Mouse (Mus musculus): Measurements from ENCODE around the gene Klf3.

Klf3 gene

GRCm38 (mm10) chr5:64835295-64835694 lies 32.1 kb downstream of the Klf3 start:
- no peak for DNase-seq (ENCODE audit: low spot score in 2 of 2)

GRCm38 (mm10) chr5:64839016-64839599 lies 35.9 kb downstream of the Klf3 start:
- DNase-seq (ENCODE audit: low spot score in 2 of 2) = no peak

- no peak for DNase-seq (ENCODE audit: low spot score in 2 of 2)
Observed at GRCm38 (mm10) chr5:64840087-64840486, 36.9 kb downstream of the Klf3 start.

- DNase-seq (ENCODE audit: low spot score in 2 of 2) = no peak
Observed at GRCm38 (mm10) chr5:64844622-64845021, 41.4 kb downstream of the Klf3 start.

GRCm38 (mm10) chr5:64847305-64847704 lies 44.1 kb downstream of the Klf3 start:
- no peak for DNase-seq (ENCODE audit: low spot score in 2 of 2)

GRCm38 (mm10) chr5:64849892-64850291 lies 46.7 kb downstream of the Klf3 start:
- no peak for DNase-seq (ENCODE audit: low spot score in 2 of 2)

GRCm38 (mm10) chr5:64852656-64853398 lies 49.6 kb downstream of the Klf3 start:
- DNase-seq (ENCODE audit: low spot score in 2 of 2) = no peak

- no peak for DNase-seq (ENCODE audit: low spot score in 2 of 2)
Observed at GRCm38 (mm10) chr5:64853421-64853820, 50.2 kb downstream of the Klf3 start.

GRCm38 (mm10) chr5:64855199-64855598 lies 52.0 kb downstream of the Klf3 start:
- DNase-seq (ENCODE audit: low spot score in 2 of 2) = no peak

- DNase-seq (ENCODE audit: low spot score in 2 of 2) = no peak
Observed at GRCm38 (mm10) chr5:64860900-64861470, 57.8 kb downstream of the Klf3 start.

- peak in 1 of 2 experiments; percentile 11 for DNase-seq (ENCODE audit: low spot score in 2 of 2)
Observed at GRCm38 (mm10) chr5:64861471-64862199, 58.4 kb downstream of the Klf3 start.

- peak; percentile 53 to 58 for DNase-seq (ENCODE audit: low spot score in 2 of 2)
Observed at GRCm38 (mm10) chr5:64862269-64862668, 59.1 kb downstream of the Klf3 start.

GRCm38 (mm10) chr5:64864699-64865108 lies 61.5 kb downstream of the Klf3 start:
- DNase-seq (ENCODE audit: low spot score in 2 of 2) = no peak

GRCm38 (mm10) chr5:64865219-64865964 lies 62.2 kb downstream of the Klf3 start:
- DNase-seq (ENCODE audit: low spot score in 2 of 2) = no peak

GRCm38 (mm10) chr5:64866331-64867050 lies 63.3 kb downstream of the Klf3 start:
- DNase-seq (ENCODE audit: low spot score in 2 of 2) = peak; percentile 86 to 90

GRCm38 (mm10) chr5:64867124-64867523 lies 63.9 kb downstream of the Klf3 start:
- no peak for DNase-seq (ENCODE audit: low spot score in 2 of 2)

- DNase-seq (ENCODE audit: low spot score in 2 of 2) = no peak
Observed at GRCm38 (mm10) chr5:64867551-64867950, 64.4 kb downstream of the Klf3 start.

GRCm38 (mm10) chr5:64876086-64876830 lies 73.1 kb downstream of the Klf3 start:
- DNase-seq (ENCODE audit: low spot score in 2 of 2) = peak in 1 of 2 experiments; percentile 21

GRCm38 (mm10) chr5:64877235-64878026 lies 74.2 kb downstream of the Klf3 start:
- no peak for DNase-seq (ENCODE audit: low spot score in 2 of 2)
